Mouse (Mus musculus) C3H10T1/2 (cell line): ENCODE data around the gene Tmem163. TPM values are rescaled to one million over a fixed set of nuclear protein-coding genes. Genes with fewer than 3 reads are reported as not detected.

Experiments
- polyA plus RNA-seq, 2 experiments: library from polyadenylated mRNA; unstranded; fragments of >200 nt; fragmentation: generic; extraction: Trizol; gene quantifications; one replicate each; pipeline ENCODE4 v1.2.1; 2012; ENCODE audit warnings: missing spikeins in 2 of 2

Gene Tmem163
- not detected for polyA plus RNA-seq

DNA sequence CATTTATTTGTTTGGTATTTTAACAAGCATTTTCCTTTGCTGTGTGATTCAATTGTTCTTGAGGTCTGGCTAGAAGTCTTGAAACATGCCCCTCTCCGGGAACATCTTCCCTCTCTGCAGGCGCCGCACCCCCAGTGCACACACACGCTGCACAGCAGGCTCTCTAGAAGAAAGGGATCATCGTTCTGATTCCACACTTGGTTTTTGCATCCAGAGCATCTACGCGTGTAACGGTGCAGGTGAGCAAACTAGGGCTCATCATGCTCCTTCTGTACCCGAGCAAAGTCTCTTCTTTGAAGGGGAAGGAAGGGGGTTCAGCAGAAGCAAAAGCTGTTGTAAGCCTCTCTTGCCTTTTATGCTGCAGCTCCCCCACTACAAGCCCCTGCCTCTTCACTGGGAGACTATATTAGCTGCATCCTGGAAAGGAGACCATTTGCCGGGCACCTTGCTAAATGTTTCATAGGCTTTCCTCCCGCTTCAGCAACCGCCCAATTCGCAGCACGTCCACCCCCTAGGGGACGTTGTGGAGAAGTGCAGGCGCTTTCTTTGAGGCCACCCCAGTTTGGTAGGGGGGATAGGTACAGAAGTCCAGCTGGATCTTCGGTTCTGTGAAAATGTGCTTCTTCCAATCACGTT is at the start of gene Tmem163:
Gene Tmem163, minus strand, starts transcription at position 51 of the 636 bp plus-strand sequence.

GRCm38 (mm10) chr1:127729096-127729495 is 49.7 kb upstream of the Tmem163 start, which contains the start of gene Acmsd:
TSS of gene Acmsd (plus strand) at chr1:127729413.

Other genes with a start within 250 kb of the Tmem163 start
- not detected for gene Acmsd, start 49.9 kb upstream of the Tmem163 start, polyA plus RNA-seq
- gene Ccnt2, start 94.6 kb upstream of the Tmem163 start, polyA plus RNA-seq, result 1 to 10 TPM in 1 of 2 experiments, under 1 TPM in 1; 0.42 to 6.7 TPM
- gene Map3k19, start 175.5 kb upstream of the Tmem163 start, polyA plus RNA-seq, result under 1 TPM; 0.01 to 0.13 TPM
- 10 to 100 TPM in 1 of 2 experiments, 1 to 10 TPM in 1; 1.9 to 15.8 TPM for gene Rab3gap1, start 189.2 kb upstream of the Tmem163 start, polyA plus RNA-seq